Mouse (Mus musculus) lung, adult 2 months (tissue): ENCODE results near the gene Wdr60. TPM values are rescaled to one million over a fixed set of nuclear protein-coding genes. Genes with fewer than 3 reads are reported as not detected.
A peak's percentile ranks its signal among the peaks of the same experiment; 100 is the strongest.

ENCODE experiments used
- DNase-seq: peaks from one replicate; pipeline ENCODE4 v3.0.0; 2022
- H3K4me1 ChIP-seq: fragments of 200-500 bp; 2 replicates; pipeline ENCODE4 v1.6.1; 2011; ENCODE audit warnings: low read length; ENCODE audit not compliant: control insufficient read depth, insufficient read depth
- H3K4me3 ChIP-seq: fragments of 200-500 bp; replicated peaks from 2 replicates; pipeline ENCODE3; 2011; ENCODE audit warnings: low read depth, mild to moderate bottlenecking, control low read depth, low read length; ENCODE audit errors: extremely low read depth
- CTCF ChIP-seq: fragments of 200-500 bp; IDR thresholded peaks from 2 replicates; pipeline ENCODE4 v1.5.1; 2011; ENCODE audit warnings: mild to moderate bottlenecking, low read length, control low read depth; ENCODE audit not compliant: insufficient read depth
- POLR2A ChIP-seq: fragments of 200-500 bp; IDR thresholded peaks from 2 replicates; pipeline ENCODE4 v1.6.1; 2011; ENCODE audit warnings: low read depth, mild to moderate bottlenecking, control low read depth, low read length, borderline replicate concordance; ENCODE audit errors: extremely low read depth
- WGBS: fragments of 180-500 bp; shearing (Covaris S2); methylation state at CpG from one replicate; pipeline ENCODE4 v1.1.7; 2018; 5-methylcytosine and 5-hydroxymethylcytosine counted together
- polyA plus RNA-seq: library from polyadenylated mRNA; depleted of rRNA; stranded (reverse); fragments of >200 nt; gene quantifications from 2 replicates; pipeline ENCODE4 v1.2.3, GENCODE M21; 2012

Wdr60 gene
- polyA plus RNA-seq, 1 experiment, result 7.5 TPM

DNA sequence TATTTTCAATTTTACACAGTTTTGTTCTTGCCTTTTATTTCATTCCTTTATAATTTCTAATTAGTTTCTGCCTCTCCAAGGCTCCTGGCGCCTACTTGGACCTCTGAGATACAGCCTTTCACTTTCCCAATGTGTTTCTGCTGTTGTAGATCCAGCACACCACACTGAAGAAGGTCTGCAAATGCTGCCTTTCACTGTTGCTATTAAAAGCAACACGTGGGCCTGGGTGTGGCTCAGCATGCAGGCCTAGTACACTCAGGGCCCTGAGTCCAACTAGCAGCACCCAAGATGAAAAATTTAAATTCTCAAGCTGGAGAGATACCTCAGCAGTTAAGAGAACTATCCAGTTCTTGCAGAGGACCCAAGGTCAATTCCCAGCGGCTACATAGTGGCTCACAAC, 26.2 kb downstream of the Wdr60 start:
- 72% methylated on average over 3 of the region's 3 CpGs for WGBS
- no peak for TF ChIP-seq CTCF
- TF ChIP-seq POLR2A, result no peak
- no peak for DNase-seq
- Histone ChIP-seq H3K4me1 (no peaks in the 10 kb centered on the region), H3K4me3 (no peak overlapping the region)

- H3K4me3 ChIP-seq, result no peak overlapping the region
- no peak for DNase-seq
- H3K4me1 ChIP-seq, result no peaks in the 10 kb centered on the region
- WGBS, result 80% methylated on average over 4 of the region's 4 CpGs
- TF ChIP-seq POLR2A (no peak), CTCF (no peak)
These were observed 27.5 kb downstream of the Wdr60 start for GRCm38 (mm10) chr12:116235356-116235755.

DNA sequence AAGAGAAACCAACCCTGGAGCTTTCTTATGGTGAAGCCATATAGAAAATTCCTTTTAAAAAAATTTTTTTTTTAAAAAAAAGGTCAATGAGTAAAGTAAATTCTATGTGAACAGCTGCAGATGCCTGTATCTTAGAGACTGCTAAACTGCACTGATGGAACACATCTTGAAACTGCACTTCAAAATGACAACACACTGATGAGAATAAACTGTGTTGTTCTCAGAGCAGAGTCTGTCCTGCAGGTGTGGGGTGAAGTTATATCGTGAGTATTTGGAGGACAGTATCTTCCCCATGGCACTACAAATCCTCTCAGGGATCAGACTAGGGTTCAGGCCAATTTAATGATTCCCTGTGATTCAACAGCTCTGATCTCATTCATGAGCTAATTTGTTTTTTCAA, 30.8 kb downstream of the Wdr60 start:
- Histone ChIP-seq H3K4me1 (no peaks in the 10 kb centered on the region), H3K4me3 (no peak overlapping the region)
- TF ChIP-seq POLR2A (no peak), CTCF (no peak)
- DNase-seq, result no peak
- WGBS, result 71% methylated on average over 1 of the region's 1 CpGs

DNA sequence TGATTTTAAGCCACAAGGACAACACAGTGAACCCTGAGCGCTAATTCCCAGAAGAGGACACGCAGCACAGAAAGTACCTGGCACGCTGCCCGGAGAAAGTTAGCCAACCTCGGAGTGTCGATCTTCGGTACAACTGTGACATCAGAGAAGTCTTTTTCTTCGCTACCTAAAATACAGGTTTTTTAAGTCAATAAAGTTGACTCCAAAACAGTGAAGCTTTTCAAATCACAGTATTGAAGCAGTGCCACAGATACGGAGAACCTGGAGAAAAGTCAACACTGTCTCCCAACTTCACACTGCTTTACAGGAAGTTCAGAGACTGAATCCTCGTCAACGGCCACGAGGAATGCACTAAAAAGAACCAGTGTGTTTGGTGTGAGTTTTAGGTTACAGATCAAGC, 31.2 kb downstream of the Wdr60 start:
- peak; percentile 71 for DNase-seq
- Histone ChIP-seq H3K4me1 (no peaks in the 10 kb centered on the region), H3K4me3 (no peak overlapping the region)
- 32% methylated on average over 12 of the region's 12 CpGs for WGBS
- TF ChIP-seq CTCF (no peak), POLR2A (no peak)

GRCm38 (mm10) chr12:116229451-116229850, 33.4 kb downstream of the Wdr60 start:
- 77% methylated on average over 3 of the region's 3 CpGs for WGBS
- H3K4me3 ChIP-seq, result no peak overlapping the region
- TF ChIP-seq CTCF (no peak), POLR2A (no peak)
- DNase-seq, result no peak
- no peaks in the 10 kb centered on the region for H3K4me1 ChIP-seq

DNA sequence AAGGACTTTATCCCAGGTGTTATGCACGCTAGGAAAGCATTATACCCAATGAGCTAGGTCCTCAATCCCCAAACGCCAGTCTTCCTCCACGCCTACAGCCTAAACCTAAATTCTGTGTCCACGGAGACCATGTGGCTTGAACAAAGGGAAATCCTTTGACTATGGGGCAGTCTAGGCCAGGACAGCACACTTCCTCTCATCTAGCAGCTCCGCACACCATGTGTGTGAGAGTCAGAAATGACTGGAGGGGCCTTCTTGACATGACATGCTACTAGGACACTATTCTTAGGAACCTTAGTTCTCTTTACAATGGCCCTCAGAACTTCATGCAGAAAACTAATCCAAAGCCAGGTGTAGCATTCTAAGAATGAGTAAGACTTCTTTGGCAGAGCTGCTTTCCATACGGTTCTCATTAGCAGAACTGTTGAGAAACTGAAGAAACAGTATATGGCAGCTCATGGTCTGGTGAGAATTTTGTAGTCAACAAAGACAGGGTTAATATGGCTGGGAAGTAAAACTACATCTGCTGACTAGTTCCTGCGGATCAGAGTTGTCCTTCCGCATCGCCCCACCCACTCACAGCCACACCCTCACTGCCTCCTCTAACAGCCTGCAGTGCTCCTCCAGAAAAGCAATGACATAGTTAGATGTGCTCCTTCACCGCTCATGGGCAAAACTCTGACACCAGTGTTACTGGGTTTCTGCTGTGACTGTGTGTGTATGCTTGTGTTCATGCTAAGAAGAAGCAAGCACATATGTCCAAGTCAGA, 36.3 kb downstream of the Wdr60 start:
- TF ChIP-seq CTCF (no peak), POLR2A (no peak)
- Histone ChIP-seq H3K4me3 (no peak overlapping the region), H3K4me1 (no peaks in the 10 kb centered on the region)
- no peak for DNase-seq
- WGBS, result 86% methylated on average over 10 of the region's 10 CpGs

DNA sequence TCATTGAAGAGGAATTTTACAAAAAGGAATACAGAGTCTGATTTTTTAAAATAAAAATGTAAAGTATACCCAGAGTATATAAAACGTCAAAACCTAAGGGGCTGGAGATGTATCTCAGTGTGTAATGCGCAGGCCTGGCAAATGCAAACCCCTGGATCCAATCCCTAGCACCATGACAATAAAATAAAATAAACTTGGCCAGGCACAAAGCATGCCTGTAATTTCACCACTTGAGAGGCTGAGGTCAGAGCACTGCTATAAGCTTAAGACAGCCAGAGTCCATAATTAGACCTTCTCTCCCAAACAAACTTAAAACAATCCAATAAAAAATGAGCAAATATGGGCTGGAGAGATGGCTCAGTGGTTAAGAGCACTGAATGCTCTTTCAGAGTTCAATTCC, 39.7 kb downstream of the Wdr60 start:
- 80% methylated on average over 2 of the region's 2 CpGs for WGBS
- DNase-seq, result no peak
- TF ChIP-seq CTCF (no peak), POLR2A (no peak)
- Histone ChIP-seq H3K4me1 (no peaks in the 10 kb centered on the region), H3K4me3 (no peak overlapping the region)

GRCm38 (mm10) chr12:116207486-116207885, 55.3 kb downstream of the Wdr60 start:
- TF ChIP-seq POLR2A, result no peak
- no peak for TF ChIP-seq CTCF
- 88% methylated on average over 8 of the region's 8 CpGs for WGBS
- DNase-seq, result no peak
- H3K4me3 ChIP-seq, result no peak overlapping the region
- H3K4me1 ChIP-seq, result no peaks in the 10 kb centered on the region

- WGBS, result 46% methylated on average over 3 of the region's 3 CpGs
- Histone ChIP-seq H3K4me3 (no peak overlapping the region), H3K4me1 (no peaks in the 10 kb centered on the region)
- TF ChIP-seq CTCF (no peak), POLR2A (no peak)
- no peak for DNase-seq
These were observed 57.1 kb downstream of the Wdr60 start for GRCm38 (mm10) chr12:116205726-116206125.
